Mouse (Mus musculus) liver, embryonic 16.5 days (tissue): ENCODE measurements around the gene Kat2b. TPM values are rescaled to one million over a fixed set of nuclear protein-coding genes. Genes with fewer than 3 reads are reported as not detected.

Experiments
- ATAC-seq: fragments of 200-750 bp; cut with Nextera tagmentation; 2 replicates; pipeline ENCODE4 v1.8.0; 2017; ENCODE audit warnings: low read depth, mild to moderate bottlenecking, moderate number of reproducible peaks, moderate library complexity
- H3K27ac ChIP-seq: fragments of 300-500 bp; sonication (generic); 2 replicates; pipeline ENCODE4 v1.5.1; 2014; ENCODE audit warnings: mild to moderate bottlenecking, low read length
- H3K27me3 ChIP-seq: fragments of 300-500 bp; sonication (generic); 2 replicates; pipeline ENCODE4 v1.6.1; 2014; ENCODE audit warnings: low read depth, low read length, mixed read lengths; ENCODE audit not compliant: control insufficient read depth, insufficient read depth
- H3K36me3 ChIP-seq: fragments of 300-500 bp; sonication (generic); 2 replicates; pipeline ENCODE4 v1.6.1; 2014; ENCODE audit warnings: mild to moderate bottlenecking; ENCODE audit not compliant: control insufficient read depth, insufficient read depth
- H3K4me1 ChIP-seq: fragments of 300-500 bp; sonication (generic); 2 replicates; pipeline ENCODE4 v1.6.1; 2014; ENCODE audit warnings: low read depth, low read length, mixed read lengths; ENCODE audit not compliant: control insufficient read depth
- H3K4me2 ChIP-seq: fragments of 300-500 bp; sonication (generic); 2 replicates; pipeline ENCODE4 v1.6.1; 2014; ENCODE audit warnings: low read depth, low read length, mixed read lengths
- H3K4me3 ChIP-seq: fragments of 300-500 bp; sonication (generic); 2 replicates; pipeline ENCODE4 v1.5.1; 2014; ENCODE audit warnings: low read depth, mild to moderate bottlenecking, low read length
- H3K9ac ChIP-seq: fragments of 300-500 bp; sonication (generic); 2 replicates; pipeline ENCODE4 v1.6.1; 2014; ENCODE audit warnings: low read depth, low read length
- H3K9me3 ChIP-seq: fragments of 300-500 bp; sonication (generic); replicated peaks from 2 replicates; pipeline ENCODE4 v1.6.1; 2016; ENCODE audit warnings: low read length; ENCODE audit not compliant: control insufficient read depth
- WGBS: fragments of 180-500 bp; shearing (Covaris S2); extraction: QIAGEN DNeasy Blood & Tissue Kit; methylation state at CpG from one replicate; pipeline ENCODE4 v1.1.7; 2014; ENCODE audit not compliant: insufficient replicate concordance; 5-methylcytosine and 5-hydroxymethylcytosine counted together
- polyA plus RNA-seq: library from polyadenylated mRNA; unstranded; fragments of >200 nt; fragmentation: Nextera tagmentation; extraction: Ambion mirVana; gene quantifications from 2 replicates; pipeline ENCODE4 v1.2.1, GENCODE M21; 2015

Kat2b gene
- polyA plus RNA-seq, 1 experiment from 2014 or later: 5.2 TPM

- Histone ChIP-seq H3K27me3 (no peaks in the 10 kb centered on the region), H3K4me3 (no peak overlapping the region), H3K36me3 (no peaks in the 10 kb centered on the region), H3K9me3 (no peaks in the 10 kb centered on the region), H3K4me1 (peaks cover 21% of the 10 kb centered on the region), H3K4me2 (no peak overlapping the region), H3K27ac (no peak overlapping the region), H3K9ac (no peak overlapping the region)
- 76% methylated on average over 8 of the region's 8 CpGs for WGBS
- no peak for ATAC-seq
Observed at GRCm38 (mm10) chr17:53551306-53552299, 15.1 kb upstream of the Kat2b start.

GRCm38 (mm10) chr17:53554088-53554487, 12.6 kb upstream of the Kat2b start:
- Histone ChIP-seq H3K4me2 (0 out of 2 replicates have a peak overlapping the region, but pooled peaks have one; percentile 22), H3K9ac (no peak overlapping the region), H3K27me3 (no peaks in the 10 kb centered on the region), H3K36me3 (no peaks in the 10 kb centered on the region), H3K9me3 (no peaks in the 10 kb centered on the region), H3K27ac (peak overlapping the region; percentile 25), H3K4me3 (no peak overlapping the region), H3K4me1 (peaks cover 25% of the 10 kb centered on the region)
- whole genome bisulfite sequencing: 60% methylated on average over 4 of the region's 4 CpGs
- peak; percentile 61 for ATAC-seq

GRCm38 (mm10) chr17:53554813-53555212, 11.8 kb upstream of the Kat2b start:
- Histone ChIP-seq H3K4me1 (peaks cover 25% of the 10 kb centered on the region), H3K27ac (peak overlapping the region; percentile 25), H3K9ac (no peak overlapping the region), H3K9me3 (no peaks in the 10 kb centered on the region), H3K36me3 (no peaks in the 10 kb centered on the region), H3K4me2 (peak overlapping the region; percentile 22; the same call in 1 of the 2 replicates), H3K4me3 (no peak overlapping the region), H3K27me3 (no peaks in the 10 kb centered on the region)
- 20% methylated on average over 3 of the region's 3 CpGs for WGBS
- ATAC-seq: peak; percentile 86

- no peak overlapping the region for H3K27ac ChIP-seq
- WGBS: 20% methylated on average over 3 of the region's 3 CpGs
Observed at GRCm38 (mm10) chr17:53557443-53557842, 9.2 kb upstream of the Kat2b start.

GRCm38 (mm10) chr17:53559646-53560045, 7.0 kb upstream of the Kat2b start:
- no peak overlapping the region for H3K4me2 ChIP-seq
- no peak overlapping the region for H3K4me3 ChIP-seq
- 67% methylated on average over 5 of the region's 5 CpGs for WGBS
- no peak for ATAC-seq
- no peaks in the 10 kb centered on the region for H3K36me3 ChIP-seq
- H3K9me3 ChIP-seq: no peaks in the 10 kb centered on the region
- no peaks in the 10 kb centered on the region for H3K27me3 ChIP-seq
- H3K4me1 ChIP-seq: peaks cover 18% of the 10 kb centered on the region
- H3K9ac ChIP-seq: no peak overlapping the region
- no peak overlapping the region for H3K27ac ChIP-seq

More at GRCm38 (mm10) chr17:53557443-53557842, 9.2 kb upstream of the Kat2b start:
- Histone ChIP-seq H3K9ac (no peak overlapping the region), H3K9me3 (no peaks in the 10 kb centered on the region), H3K4me2 (no peak overlapping the region), H3K4me1 (peaks cover 25% of the 10 kb centered on the region), H3K4me3 (no peak overlapping the region), H3K36me3 (no peaks in the 10 kb centered on the region), H3K27me3 (no peaks in the 10 kb centered on the region)
- ATAC-seq: no peak

- Histone ChIP-seq H3K4me3 (no peak overlapping the region), H3K9ac (no peak overlapping the region), H3K36me3 (no peaks in the 10 kb centered on the region), H3K9me3 (no peaks in the 10 kb centered on the region), H3K4me1 (peaks cover 10% of the 10 kb centered on the region; the same call in 1 of the 2 replicates), H3K4me2 (no peak overlapping the region), H3K27me3 (no peaks in the 10 kb centered on the region), H3K27ac (no peak overlapping the region)
- no peak for ATAC-seq
- 71% methylated on average over 4 of the region's 4 CpGs for WGBS
Observed at GRCm38 (mm10) chr17:53561458-53562029, 5.1 kb upstream of the Kat2b start.

- no peaks in the 10 kb centered on the region for H3K36me3 ChIP-seq
- H3K4me2 ChIP-seq: no peak overlapping the region
- no peak overlapping the region for H3K4me3 ChIP-seq
- no peaks in the 10 kb centered on the region for H3K27me3 ChIP-seq
- ATAC-seq: no peak
- peaks cover 21% of the 10 kb centered on the region for H3K4me1 ChIP-seq
- no peak overlapping the region for H3K9ac ChIP-seq
- no peak overlapping the region for H3K27ac ChIP-seq
- H3K9me3 ChIP-seq: no peaks in the 10 kb centered on the region
- WGBS: 74% methylated on average over 4 of the region's 4 CpGs
Observed at GRCm38 (mm10) chr17:53564837-53565236, 1.8 kb upstream of the Kat2b start.

GRCm38 (mm10) chr17:53566919-53567345, 271 bp downstream of the Kat2b start:
- H3K27ac ChIP-seq: peak overlapping the region; percentile 95
- peak overlapping the region; percentile 85 for H3K4me2 ChIP-seq
- ATAC-seq: peak; percentile 66
- no peaks in the 10 kb centered on the region for H3K27me3 ChIP-seq
- no peaks in the 10 kb centered on the region for H3K36me3 ChIP-seq
- H3K4me3 ChIP-seq: peak overlapping the region; percentile 81
- H3K4me1 ChIP-seq: peaks cover 31% of the 10 kb centered on the region
- 0% methylated on average over 29 of the region's 51 CpGs for WGBS
- H3K9me3 ChIP-seq: no peaks in the 10 kb centered on the region
- H3K9ac ChIP-seq: peak overlapping the region; percentile 93
